ENCODE assay signal across 1 mouse cellular context in genomic region chr14:31665566-31665940, GRCm38 (mm10).
TF ChIP-seq lines count a peak whose summit lies in the region.

No protein-coding gene starts in this region.

TF ChIP-seq in MEL, 35 proteins besides CTCF, POLR2A, EP300 and RAD21 (continued from another document):
- TF ChIP-seq MXI1 (IDR thresholded peaks at IDR 0.05; ENCODE audit: low read depth, low read length) (no peak), NELFE (IDR thresholded peaks at IDR 0.05; ENCODE audit: low read depth, low read length) (no peak), TAL1 (IDR thresholded peaks at IDR 0.05; ENCODE audit: low read length) (no peak), E2F4 (IDR thresholded peaks at IDR 0.05; ENCODE audit: borderline replicate concordance, low read depth, low read length) (no peak), ZMIZ1 (IDR thresholded peaks at IDR 0.05; ENCODE audit: low read depth, low read length) (no peak), USF2 (IDR thresholded peaks at IDR 0.05; ENCODE audit: borderline replicate concordance in 1 of 2, insufficient read depth in 1 of 2, low read depth in 1 of 2, low read length in 2 of 2) (no peak), GABPA (IDR thresholded peaks at IDR 0.05; ENCODE audit: low read depth, low read length) (no peak), GATA1 (IDR thresholded peaks at IDR 0.05; ENCODE audit: low read depth, low read length) (no peak), MEF2A (IDR thresholded peaks at IDR 0.05; ENCODE audit: extremely low read depth, insufficient replicate concordance, low read depth, low read length, poor library complexity, severe bottlenecking) (no peak), ETS1 (IDR thresholded peaks at IDR 0.05; ENCODE audit: low read depth, low read length) (no peak), SIN3A (IDR thresholded peaks at IDR 0.05; ENCODE audit: low read length) (no peak)
